Mouse (Mus musculus): Measurements from ENCODE around the gene Flrt1. TPM values are rescaled to one million over a fixed set of nuclear protein-coding genes. Genes with fewer than 3 reads are reported as not detected.
"Not testable (repeated sequence)": the region's sequence is repeated elsewhere in the genome, so short reads cannot be mapped to it uniquely, and the experiment has no call there.

Flrt1 gene
- polyA plus RNA-seq, 1 experiment from 2014 or later, result 12.0 TPM

GRCm38 (mm10) chr19:7089050-7089449 is 16.5 kb downstream of the Flrt1 start:
- WGBS, result 61% methylated on average over 5 of the region's 5 CpGs
- Histone ChIP-seq H3K36me3 (ENCODE audit: control insufficient read depth, insufficient read depth, low read length) (no peaks in the 10 kb centered on the region), H3K4me1 (ENCODE audit: control insufficient read depth, insufficient read depth, low read length) (peaks cover 58% of the 10 kb centered on the region), H3K9ac (ENCODE audit: low read depth, low read length) (no peak overlapping the region), H3K27ac (ENCODE audit: low read length) (no peak overlapping the region), H3K4me2 (ENCODE audit: low read length) (no peak overlapping the region), H3K27me3 (ENCODE audit: control insufficient read depth, insufficient read depth, low read depth, low read length) (no peaks in the 10 kb centered on the region), H3K4me3 (ENCODE audit: low read depth, low read length) (no peak overlapping the region), H3K9me3 (replicated peaks; ENCODE audit: control insufficient read depth, low read length, poor library complexity, severe bottlenecking) (no peaks in the 10 kb centered on the region)
- no peak for ATAC-seq

- 13% methylated on average over 9 of the region's 9 CpGs for WGBS
- ATAC-seq, result no peak
- no peak overlapping the region for H3K4me2 ChIP-seq (ENCODE audit: low read length)
- no peaks in the 10 kb centered on the region for H3K36me3 ChIP-seq (ENCODE audit: control insufficient read depth, insufficient read depth, low read length)
- no peak overlapping the region for H3K27ac ChIP-seq (ENCODE audit: low read length)
- no peaks in the 10 kb centered on the region for H3K9me3 ChIP-seq (replicated peaks; ENCODE audit: control insufficient read depth, low read length, poor library complexity, severe bottlenecking)
- no peak overlapping the region for H3K9ac ChIP-seq (ENCODE audit: low read depth, low read length)
- peaks cover 63% of the 10 kb centered on the region for H3K4me1 ChIP-seq (ENCODE audit: control insufficient read depth, insufficient read depth, low read length)
- H3K4me3 ChIP-seq (ENCODE audit: low read depth, low read length), result no peak overlapping the region
- H3K27me3 ChIP-seq (ENCODE audit: control insufficient read depth, insufficient read depth, low read depth, low read length), result no peaks in the 10 kb centered on the region
These were observed 17.0 kb downstream of the Flrt1 start for GRCm38 (mm10) chr19:7088558-7088957.

GRCm38 (mm10) chr19:7084734-7085133 is 20.8 kb downstream of the Flrt1 start:
- Histone ChIP-seq H3K27me3 (ENCODE audit: control insufficient read depth, insufficient read depth, low read depth, low read length) (peaks cover 1% of the 10 kb centered on the region), H3K27ac (ENCODE audit: low read length) (no peak overlapping the region), H3K4me3 (ENCODE audit: low read depth, low read length) (no peak overlapping the region), H3K4me2 (ENCODE audit: low read length) (no peak overlapping the region), H3K36me3 (ENCODE audit: control insufficient read depth, insufficient read depth, low read length) (no peaks in the 10 kb centered on the region), H3K4me1 (ENCODE audit: control insufficient read depth, insufficient read depth, low read length) (peaks cover 35% of the 10 kb centered on the region), H3K9ac (ENCODE audit: low read depth, low read length) (peak overlapping the region; percentile 1; the same call in 1 of the 2 replicates), H3K9me3 (replicated peaks; ENCODE audit: control insufficient read depth, low read length, poor library complexity, severe bottlenecking) (no peaks in the 10 kb centered on the region)
- ATAC-seq, result no peak
- 21% methylated on average over 15 of the region's 15 CpGs for WGBS

GRCm38 (mm10) chr19:7083035-7083794 is 22.3 kb downstream of the Flrt1 start:
- 13% methylated on average over 14 of the region's 14 CpGs for WGBS

GRCm38 (mm10) chr19:7081516-7082266 is 23.8 kb downstream of the Flrt1 start:
- Histone ChIP-seq H3K4me2 (ENCODE audit: low read length) (no peak overlapping the region), H3K36me3 (ENCODE audit: control insufficient read depth, insufficient read depth, low read length) (no peaks in the 10 kb centered on the region), H3K9ac (ENCODE audit: low read depth, low read length) (no peak overlapping the region), H3K27ac (ENCODE audit: low read length) (no peak overlapping the region), H3K9me3 (replicated peaks; ENCODE audit: control insufficient read depth, low read length, poor library complexity, severe bottlenecking) (no peaks in the 10 kb centered on the region), H3K4me3 (ENCODE audit: low read depth, low read length) (no peak overlapping the region), H3K4me1 (ENCODE audit: control insufficient read depth, insufficient read depth, low read length) (peaks cover 25% of the 10 kb centered on the region), H3K27me3 (ENCODE audit: control insufficient read depth, insufficient read depth, low read depth, low read length) (peaks cover 2% of the 10 kb centered on the region)
- no peak for ATAC-seq
- WGBS, result 75% methylated on average over 7 of the region's 7 CpGs

More at GRCm38 (mm10) chr19:7083035-7083794, 22.3 kb downstream of the Flrt1 start:
- no peak overlapping the region for H3K4me2 ChIP-seq (ENCODE audit: low read length)
- peaks cover 2% of the 10 kb centered on the region for H3K27me3 ChIP-seq (ENCODE audit: control insufficient read depth, insufficient read depth, low read depth, low read length)
- ATAC-seq, result peak; percentile 54
- H3K36me3 ChIP-seq (ENCODE audit: control insufficient read depth, insufficient read depth, low read length), result no peaks in the 10 kb centered on the region
- peaks cover 28% of the 10 kb centered on the region for H3K4me1 ChIP-seq (ENCODE audit: control insufficient read depth, insufficient read depth, low read length)
- H3K9ac ChIP-seq (ENCODE audit: low read depth, low read length), result no peak overlapping the region
- peak overlapping the region; percentile 63; the same call in 1 of the 2 replicates for H3K27ac ChIP-seq (ENCODE audit: low read length)
- H3K9me3 ChIP-seq (replicated peaks; ENCODE audit: control insufficient read depth, low read length, poor library complexity, severe bottlenecking), result no peaks in the 10 kb centered on the region
- no peak overlapping the region for H3K4me3 ChIP-seq (ENCODE audit: low read depth, low read length)

GRCm38 (mm10) chr19:7078271-7078670 is 27.3 kb downstream of the Flrt1 start:
- H3K36me3 ChIP-seq (ENCODE audit: control insufficient read depth, insufficient read depth, low read length), result no peaks in the 10 kb centered on the region
- H3K9ac ChIP-seq (ENCODE audit: low read depth, low read length), result no peak overlapping the region
- H3K27ac ChIP-seq (ENCODE audit: low read length), result no peak overlapping the region
- no peak overlapping the region for H3K4me3 ChIP-seq (ENCODE audit: low read depth, low read length)
- no peak for ATAC-seq
- no peak overlapping the region for H3K4me2 ChIP-seq (ENCODE audit: low read length)
- peaks cover 14% of the 10 kb centered on the region; the same call in 1 of the 2 replicates for H3K4me1 ChIP-seq (ENCODE audit: control insufficient read depth, insufficient read depth, low read length)
- peaks cover 2% of the 10 kb centered on the region for H3K27me3 ChIP-seq (ENCODE audit: control insufficient read depth, insufficient read depth, low read depth, low read length)
- H3K9me3 ChIP-seq (replicated peaks; ENCODE audit: control insufficient read depth, low read length, poor library complexity, severe bottlenecking), result no peaks in the 10 kb centered on the region
- 88% methylated on average over 7 of the region's 7 CpGs for WGBS

- Histone ChIP-seq H3K9me3 (replicated peaks; ENCODE audit: control insufficient read depth, low read length, poor library complexity, severe bottlenecking) (no peaks in the 10 kb centered on the region), H3K4me1 (ENCODE audit: control insufficient read depth, insufficient read depth, low read length) (peaks cover 10% of the 10 kb centered on the region; the same call in 1 of the 2 replicates), H3K9ac (ENCODE audit: low read depth, low read length) (no peak overlapping the region), H3K36me3 (ENCODE audit: control insufficient read depth, insufficient read depth, low read length) (no peaks in the 10 kb centered on the region), H3K4me3 (ENCODE audit: low read depth, low read length) (no peak overlapping the region), H3K27ac (ENCODE audit: low read length) (no peak overlapping the region), H3K27me3 (ENCODE audit: control insufficient read depth, insufficient read depth, low read depth, low read length) (peaks cover 2% of the 10 kb centered on the region), H3K4me2 (ENCODE audit: low read length) (no peak overlapping the region)
- ATAC-seq, result no peak
- WGBS, result 31% methylated on average over 9 of the region's 9 CpGs
These were observed 27.9 kb downstream of the Flrt1 start for GRCm38 (mm10) chr19:7077666-7078065.

GRCm38 (mm10) chr19:7075336-7075735 is 30.2 kb downstream of the Flrt1 start:
- not testable (repeated sequence) for H3K9ac ChIP-seq (ENCODE audit: low read depth, low read length); H3K4me3 ChIP-seq (ENCODE audit: low read depth, low read length); H3K27me3 ChIP-seq (ENCODE audit: control insufficient read depth, insufficient read depth, low read depth, low read length); H3K36me3 ChIP-seq (ENCODE audit: control insufficient read depth, insufficient read depth, low read length); H3K27ac ChIP-seq (ENCODE audit: low read length); H3K4me2 ChIP-seq (ENCODE audit: low read length); H3K9me3 ChIP-seq (replicated peaks; ENCODE audit: control insufficient read depth, low read length, poor library complexity, severe bottlenecking); ATAC-seq
- H3K4me1 ChIP-seq (ENCODE audit: control insufficient read depth, insufficient read depth, low read length), result peaks cover 18% of the 10 kb centered on the region
- 84% methylated on average over 11 of the region's 11 CpGs for WGBS

Data from midbrain, embryonic 16.5 days (tissue).